Mouse (Mus musculus) E14TG2a.4 (cell line): ENCODE data around the gene P2rx5.

ENCODE experiments used
- H3K27me3 ChIP-seq: 2 replicates; pipeline ENCODE4 v1.6.1; 2014; ENCODE audit warnings: low read length, control low read depth; ENCODE audit not compliant: insufficient read depth
- H3K36me3 ChIP-seq: 2 replicates; pipeline ENCODE4 v1.6.1; 2014; ENCODE audit warnings: low read length, control low read depth; ENCODE audit not compliant: insufficient read depth
- H3K4me1 ChIP-seq: replicated peaks from 2 replicates; pipeline ENCODE4 v1.6.1; 2014; ENCODE audit warnings: low read depth, low read length, control low read depth
- H3K4me3 ChIP-seq: replicated peaks from 2 replicates; pipeline ENCODE4 v1.5.1; 2014; ENCODE audit warnings: mild to moderate bottlenecking, low read length
- H3K9me3 ChIP-seq: 2 replicates; pipeline ENCODE4 v1.6.1; 2014; ENCODE audit warnings: low read length, control low read depth
- CTCF ChIP-seq: conservative IDR thresholded peaks from 2 replicates; pipeline ENCODE4 v1.5.1; 2014; ENCODE audit warnings: low read length
- NANOG ChIP-seq: IDR thresholded peaks from 2 replicates; pipeline ENCODE4 v1.6.1; 2014; ENCODE audit warnings: borderline replicate concordance, low read length, mixed read lengths
- POU5F1 ChIP-seq: IDR thresholded peaks from 2 replicates; pipeline ENCODE4 v1.6.1; 2014; ENCODE audit warnings: low read length, borderline replicate concordance

P2rx5 gene

DNA sequence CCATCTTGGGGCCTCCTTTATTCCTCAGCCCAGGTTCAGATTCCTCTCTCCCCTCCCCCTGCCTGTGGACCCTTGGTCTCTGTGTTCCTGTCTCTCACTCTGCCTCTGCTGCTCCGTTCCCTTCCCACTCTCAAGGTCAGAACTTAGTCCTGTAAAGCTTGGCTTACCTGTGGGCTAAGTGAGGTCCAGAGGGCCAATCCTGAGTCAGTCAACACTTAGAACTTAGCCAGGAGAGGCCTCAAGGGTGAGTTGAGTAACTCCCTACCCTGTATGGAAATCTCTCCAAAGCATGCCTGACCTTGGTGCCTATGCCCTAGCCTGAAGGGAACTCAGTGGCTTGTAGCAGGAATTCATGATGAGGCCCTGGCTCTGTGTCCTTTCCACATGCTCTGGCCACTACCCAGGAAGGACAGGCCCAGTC, 15.9 kb upstream of the P2rx5 start:
- TF ChIP-seq NANOG (no peak), CTCF (no peak), POU5F1 (no peak)
- H3K27me3 ChIP-seq, result no peaks in the 10 kb centered on the region
- peaks cover 76% of the 10 kb centered on the region for H3K4me1 ChIP-seq
- H3K9me3 ChIP-seq, result no peaks in the 10 kb centered on the region
- H3K36me3 ChIP-seq, result no peaks in the 10 kb centered on the region
- peak overlapping the region; percentile 45; the same call in 1 of the 2 replicates for H3K4me3 ChIP-seq

DNA sequence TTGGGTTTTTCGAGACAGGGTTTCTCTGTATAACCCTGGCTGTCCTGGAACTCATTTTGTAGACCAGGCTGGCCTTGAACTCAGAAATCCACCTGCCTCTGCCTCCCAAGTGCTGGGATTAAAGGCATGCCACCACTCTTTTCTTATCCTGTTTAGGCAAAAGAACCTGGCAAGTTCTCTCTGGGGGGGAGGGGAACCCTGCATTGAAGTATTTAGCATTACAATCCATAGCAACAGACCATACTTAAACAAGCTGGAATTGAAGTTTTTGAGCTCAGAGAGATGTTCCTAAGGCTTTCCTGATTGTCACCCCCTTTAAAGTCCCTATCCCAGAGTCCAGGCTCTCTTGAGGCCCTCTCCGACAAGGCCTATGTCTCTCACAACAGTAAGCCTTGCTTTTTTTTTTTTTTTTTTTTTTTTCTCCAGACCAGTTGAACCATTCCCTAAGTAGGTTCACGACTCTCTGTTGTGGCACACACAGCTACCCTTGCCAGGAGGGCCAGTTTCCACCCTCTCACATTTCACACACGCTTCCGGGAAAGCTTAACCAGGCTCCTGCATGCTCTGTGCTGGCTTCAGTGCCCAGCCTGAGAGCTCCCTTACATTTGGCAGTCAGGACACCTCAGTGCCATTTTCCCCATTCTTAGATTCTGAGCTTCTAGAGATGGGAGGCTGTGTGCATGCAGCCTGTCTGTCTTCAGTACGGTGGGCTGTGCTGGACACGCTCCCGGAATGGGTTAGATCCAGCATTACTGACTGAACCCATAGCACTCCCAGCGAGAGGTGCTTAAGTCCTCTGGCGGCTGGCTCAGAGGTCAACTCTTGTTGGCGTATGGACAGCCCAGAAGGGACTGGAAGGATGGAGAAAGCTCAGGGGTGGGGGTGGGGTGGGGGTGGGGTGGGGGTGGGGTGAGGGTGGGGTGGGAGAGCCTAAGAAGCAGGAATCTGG, 13.9 kb upstream of the P2rx5 start:
- peak overlapping the region; percentile 52 for H3K4me3 ChIP-seq
- TF ChIP-seq CTCF, result no peak
- TF ChIP-seq POU5F1, result peak; percentile 27; the same call in 1 of the 2 replicates
- no peak for TF ChIP-seq NANOG
- H3K4me1 ChIP-seq, result peaks cover 68% of the 10 kb centered on the region
- H3K36me3 ChIP-seq, result no peaks in the 10 kb centered on the region
- H3K27me3 ChIP-seq, result no peaks in the 10 kb centered on the region
- H3K9me3 ChIP-seq, result no peaks in the 10 kb centered on the region

DNA sequence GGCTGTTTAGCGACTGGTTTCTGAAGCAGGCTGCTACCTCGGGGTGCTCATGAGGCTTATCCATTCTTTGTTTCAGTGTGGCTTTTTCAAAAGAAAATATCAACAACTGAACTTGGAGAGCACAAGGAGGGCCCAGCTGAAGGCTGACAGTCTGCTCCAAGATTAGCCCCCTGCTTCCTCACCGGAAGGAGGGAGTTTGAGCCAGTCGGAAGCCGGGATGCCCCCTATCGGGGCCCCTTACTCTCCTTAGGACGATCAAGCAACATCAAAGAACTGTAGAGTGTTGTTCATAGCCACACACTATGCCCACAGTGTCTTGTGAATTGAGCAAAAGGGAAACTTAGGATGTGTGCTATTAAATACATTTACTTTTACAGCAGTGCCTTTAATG, 13.3 kb upstream of the P2rx5 start:
- no peaks in the 10 kb centered on the region for H3K36me3 ChIP-seq
- H3K27me3 ChIP-seq, result no peaks in the 10 kb centered on the region
- TF ChIP-seq POU5F1 (no peak), CTCF (no peak), NANOG (peak; percentile 36; the same call in 1 of the 2 replicates)
- no peak overlapping the region for H3K4me3 ChIP-seq
- H3K4me1 ChIP-seq, result peaks cover 68% of the 10 kb centered on the region
- H3K9me3 ChIP-seq, result no peaks in the 10 kb centered on the region

DNA sequence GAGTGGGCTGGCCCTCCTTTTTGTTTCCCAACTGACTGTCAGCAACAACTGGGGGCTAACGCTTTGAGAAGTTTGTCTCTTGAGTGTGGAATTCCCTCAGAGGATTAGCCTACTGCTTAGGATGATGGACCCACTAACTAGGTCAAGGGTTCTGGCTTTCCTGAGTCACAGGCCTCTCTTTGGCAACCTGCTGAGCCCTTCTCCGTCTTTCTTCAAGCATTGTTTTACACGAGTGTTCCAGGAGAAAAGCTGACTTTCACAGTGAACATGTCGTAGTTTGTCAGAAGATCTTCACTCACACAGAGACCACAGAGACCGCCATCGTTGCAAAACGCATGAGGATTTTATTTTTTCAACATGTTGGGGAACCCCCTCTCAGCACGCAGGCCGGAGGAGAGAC, 12.0 kb upstream of the P2rx5 start:
- Histone ChIP-seq H3K36me3 (no peaks in the 10 kb centered on the region), H3K4me1 (peaks cover 59% of the 10 kb centered on the region), H3K4me3 (no peak overlapping the region), H3K9me3 (no peaks in the 10 kb centered on the region), H3K27me3 (no peaks in the 10 kb centered on the region)
- TF ChIP-seq CTCF (no peak), NANOG (no peak), POU5F1 (no peak)

DNA sequence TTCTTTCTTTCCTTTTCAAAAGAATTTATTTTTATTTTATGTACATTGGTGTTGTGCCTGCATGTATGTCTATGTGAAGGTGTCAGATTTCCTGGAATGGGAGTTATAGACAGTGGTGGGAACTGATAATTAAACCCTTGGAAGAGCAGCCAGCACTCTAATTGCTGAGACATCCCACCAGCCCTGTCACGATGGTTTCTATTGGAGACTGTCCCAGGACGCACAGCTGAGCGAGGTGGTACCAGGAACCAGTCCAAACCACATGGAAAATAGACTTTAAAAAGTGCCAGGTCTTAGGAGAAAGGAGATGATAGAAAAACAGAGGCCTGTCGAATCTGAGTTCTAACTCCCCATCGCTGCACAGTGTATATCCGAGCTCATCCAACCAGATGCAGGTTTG, 5.2 kb upstream of the P2rx5 start:
- peaks cover 7% of the 10 kb centered on the region for H3K4me1 ChIP-seq
- no peak overlapping the region for H3K4me3 ChIP-seq
- no peaks in the 10 kb centered on the region for H3K36me3 ChIP-seq
- TF ChIP-seq CTCF (no peak), POU5F1 (no peak), NANOG (no peak)
- peaks cover 53% of the 10 kb centered on the region for H3K27me3 ChIP-seq
- no peaks in the 10 kb centered on the region for H3K9me3 ChIP-seq

DNA sequence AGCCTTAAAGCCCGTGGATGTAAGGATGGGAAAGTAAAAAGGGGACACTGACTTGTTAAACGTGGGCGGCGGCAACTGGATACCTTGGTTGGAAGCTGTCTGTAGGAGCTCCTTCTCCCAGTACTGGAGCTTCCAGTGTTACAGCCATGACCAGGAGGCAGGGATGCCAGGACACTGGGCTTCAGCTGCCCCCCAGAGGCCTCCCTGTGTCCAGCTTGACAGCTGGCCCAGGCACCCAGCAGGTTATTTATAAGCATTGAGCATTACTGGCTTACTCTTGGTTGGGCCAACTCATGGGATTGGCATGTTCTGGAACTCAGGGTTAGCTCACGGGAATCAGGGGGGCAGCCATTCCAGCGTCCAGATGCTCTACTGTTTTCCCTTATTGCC, 585 bp downstream of the P2rx5 start:
- Histone ChIP-seq H3K27me3 (peaks cover 59% of the 10 kb centered on the region), H3K4me3 (peak overlapping the region; percentile 77), H3K4me1 (peaks cover 16% of the 10 kb centered on the region), H3K9me3 (no peaks in the 10 kb centered on the region), H3K36me3 (no peaks in the 10 kb centered on the region)
- TF ChIP-seq NANOG, result no peak
- no peak for TF ChIP-seq CTCF
- TF ChIP-seq POU5F1, result no peak

DNA sequence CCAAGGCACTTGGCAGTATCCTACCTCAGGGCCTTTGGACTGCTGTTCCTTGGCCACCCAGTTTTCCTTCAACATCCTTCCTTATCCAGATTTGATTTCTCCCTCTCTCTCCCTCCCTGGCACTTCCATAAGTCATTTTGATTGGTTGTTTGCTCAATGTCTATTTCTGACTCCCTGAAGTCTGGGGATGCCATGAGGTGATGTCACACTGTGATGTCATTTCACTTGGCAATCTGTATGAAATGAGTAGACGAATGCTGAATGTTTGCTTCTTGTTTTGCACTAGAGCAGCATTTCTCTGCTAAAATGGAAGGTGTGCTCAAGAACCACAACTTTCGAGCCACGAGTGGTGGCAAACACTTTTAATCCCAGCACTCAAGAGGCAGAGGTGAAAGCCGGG, 1.4 kb downstream of the P2rx5 start:
- TF ChIP-seq POU5F1, result no peak
- no peak for TF ChIP-seq CTCF
- TF ChIP-seq NANOG, result no peak
- no peaks in the 10 kb centered on the region for H3K36me3 ChIP-seq
- H3K4me1 ChIP-seq, result peaks cover 22% of the 10 kb centered on the region
- no peaks in the 10 kb centered on the region for H3K9me3 ChIP-seq
- no peak overlapping the region for H3K4me3 ChIP-seq
- peaks cover 55% of the 10 kb centered on the region for H3K27me3 ChIP-seq

DNA sequence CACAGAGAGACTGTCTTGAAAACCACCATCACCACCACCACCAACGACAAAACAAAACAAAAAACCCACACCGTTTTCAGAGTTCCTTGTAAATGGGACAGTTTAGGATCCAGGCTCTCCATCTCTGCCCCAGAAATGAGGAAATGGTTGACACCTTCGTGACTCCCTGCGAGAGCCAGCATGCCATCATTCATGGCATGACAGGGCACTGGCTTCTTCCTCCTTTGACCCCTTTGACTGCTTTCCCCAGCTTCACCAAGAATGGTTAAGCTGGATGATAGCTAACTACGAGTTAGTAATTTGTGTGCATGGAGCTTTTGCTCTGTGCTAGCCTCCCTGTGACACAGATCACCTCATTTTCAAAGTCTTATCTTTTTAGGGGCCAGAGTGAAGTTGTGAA, 2.1 kb downstream of the P2rx5 start:
- peaks cover 29% of the 10 kb centered on the region for H3K4me1 ChIP-seq
- no peaks in the 10 kb centered on the region for H3K36me3 ChIP-seq
- H3K9me3 ChIP-seq, result no peaks in the 10 kb centered on the region
- H3K4me3 ChIP-seq, result no peak overlapping the region
- peaks cover 48% of the 10 kb centered on the region for H3K27me3 ChIP-seq
- no peak for TF ChIP-seq CTCF
- TF ChIP-seq NANOG, result no peak
- TF ChIP-seq POU5F1, result no peak
